Mouse (Mus musculus) midbrain, embryonic 15.5 days (tissue): Measurements from ENCODE around the gene Tmem184a. TPM values are rescaled to one million over a fixed set of nuclear protein-coding genes. Genes with fewer than 3 reads are reported as not detected.

ENCODE experiments used
- ATAC-seq: fragments of 200-750 bp; cut with Nextera tagmentation; replicated peaks from 2 replicates; pipeline ENCODE4 v1.8.0; 2017; ENCODE audit warnings: moderate TSS enrichment
- H3K27ac ChIP-seq: fragments of 300-500 bp; sonication (generic); 2 replicates; pipeline ENCODE4 v1.5.1; 2015; ENCODE audit warnings: mild to moderate bottlenecking, inconsistent platforms
- H3K27me3 ChIP-seq: fragments of 300-500 bp; sonication (generic); replicated peaks from 2 replicates; pipeline ENCODE4 v1.6.1; 2015; ENCODE audit warnings: inconsistent platforms
- H3K36me3 ChIP-seq: fragments of 300-500 bp; sonication (generic); replicated peaks from 2 replicates; pipeline ENCODE4 v1.6.1; 2015; ENCODE audit warnings: inconsistent platforms
- H3K4me1 ChIP-seq: fragments of 300-500 bp; sonication (generic); 2 replicates; pipeline ENCODE4 v1.6.1; 2015; ENCODE audit warnings: inconsistent platforms
- H3K4me2 ChIP-seq: fragments of 300-500 bp; sonication (generic); 2 replicates; pipeline ENCODE4 v1.6.1; 2015; ENCODE audit warnings: inconsistent platforms, mild to moderate bottlenecking, moderate library complexity
- H3K4me3 ChIP-seq: fragments of 300-500 bp; sonication (generic); 2 replicates; pipeline ENCODE4 v1.5.1; 2015; ENCODE audit warnings: mild to moderate bottlenecking, inconsistent platforms
- H3K9ac ChIP-seq: fragments of 300-500 bp; sonication (generic); 2 replicates; pipeline ENCODE4 v1.6.1; 2015; ENCODE audit warnings: mild to moderate bottlenecking, inconsistent platforms
- H3K9me3 ChIP-seq: fragments of 300-500 bp; sonication (generic); 2 replicates; pipeline ENCODE4 v1.6.1; 2016; ENCODE audit warnings: inconsistent platforms
- WGBS: fragments of 180-500 bp; shearing (Covaris S2); methylation state at CpG from one replicate; pipeline ENCODE4 v1.1.7; 2015; ENCODE audit warnings: mixed read lengths; 5-methylcytosine and 5-hydroxymethylcytosine counted together
- polyA plus RNA-seq: library from polyadenylated mRNA; unstranded; fragments of >200 nt; fragmentation: Nextera tagmentation; extraction: Ambion mirVana; gene quantifications from 2 replicates; pipeline ENCODE4 v1.2.1, GENCODE M21; 2015

Tmem184a gene
- 0.14 and 0.30 TPM in 2 replicates for polyA plus RNA-seq

DNA sequence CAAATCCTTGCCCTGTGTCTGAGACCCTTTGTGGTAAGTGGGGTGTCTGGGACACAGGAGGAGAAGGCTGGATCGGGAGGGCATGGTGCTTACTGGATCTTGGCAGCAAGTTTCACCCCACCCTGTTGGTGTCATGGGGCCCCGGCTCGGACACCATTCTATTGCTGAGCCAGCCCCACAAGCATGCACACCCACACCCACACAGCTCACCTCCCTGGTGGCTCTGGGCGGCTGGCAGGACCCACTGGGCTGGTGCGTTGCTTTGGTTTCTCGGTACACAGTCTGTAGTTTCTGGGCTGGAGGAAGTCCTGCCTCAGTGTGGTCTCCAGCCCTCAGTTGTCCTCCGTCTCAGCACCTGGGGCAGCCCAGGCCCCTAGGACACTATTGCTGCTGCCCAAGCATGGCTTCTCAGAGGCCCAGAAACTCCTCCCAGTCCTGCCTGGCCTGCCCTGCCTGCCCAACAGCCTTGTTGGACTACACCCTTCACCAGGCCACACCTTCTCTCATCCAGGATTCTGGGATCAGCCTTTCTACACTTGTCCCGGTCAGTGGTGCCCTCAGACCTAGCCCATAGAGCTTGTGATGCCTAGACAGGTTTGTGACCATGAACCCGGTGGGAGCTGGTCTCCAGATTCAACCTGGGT, at the start of gene Tmem184a:
Tmem184a (minus strand) TSS at position 380 of the 644 bp plus-strand sequence.
- Histone ChIP-seq H3K27ac (no peak within 1 kb of the TSS), H3K4me1 (peaks cover 3% of the 10 kb centered on the region; the same call in 1 of the 2 replicates), H3K4me3 (no peak within 1 kb of the TSS), H3K27me3 (0 out of 2 replicates have a peak, but pooled peaks cover 2% of the 10 kb centered on the region), H3K9me3 (no peaks in the 10 kb centered on the region), H3K9ac (no peak within 1 kb of the TSS), H3K4me2 (no peak within 1 kb of the TSS), H3K36me3 (peaks cover 3% of the 10 kb centered on the region; the same call in 1 of the 2 replicates)
- no peak for ATAC-seq
- whole genome bisulfite sequencing, result 85% methylated on average over 9 of the region's 9 CpGs

DNA sequence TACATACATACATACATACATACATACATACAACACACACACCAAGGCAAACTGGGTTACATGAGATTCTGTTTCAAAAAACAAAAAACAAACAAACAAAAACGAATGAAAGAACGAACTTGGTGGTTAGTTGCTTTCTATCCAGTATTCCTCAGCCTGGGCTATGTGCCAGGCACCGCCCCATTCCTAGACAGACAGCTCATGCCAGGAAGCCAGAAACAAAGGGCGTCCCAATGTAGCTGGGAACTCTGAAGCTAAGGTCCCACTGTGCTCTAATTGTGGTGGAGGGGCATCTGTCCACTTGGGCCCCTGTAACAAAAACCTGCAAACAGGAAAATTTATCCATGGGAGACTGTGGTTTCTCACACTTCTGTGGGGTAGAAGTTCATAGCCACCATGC, 43.0 kb upstream of the Tmem184a start:
- no peak overlapping the region for H3K4me2 ChIP-seq
- no peak for ATAC-seq
- H3K9ac ChIP-seq, result no peak overlapping the region
- H3K27ac ChIP-seq, result no peak overlapping the region
- H3K4me3 ChIP-seq, result no peak overlapping the region
- H3K27me3 ChIP-seq, result no peaks in the 10 kb centered on the region
- H3K9me3 ChIP-seq, result no peaks in the 10 kb centered on the region
- 49% methylated on average over 4 of the region's 4 CpGs for WGBS
- no peaks in the 10 kb centered on the region for H3K36me3 ChIP-seq
- peaks cover 10% of the 10 kb centered on the region for H3K4me1 ChIP-seq

DNA sequence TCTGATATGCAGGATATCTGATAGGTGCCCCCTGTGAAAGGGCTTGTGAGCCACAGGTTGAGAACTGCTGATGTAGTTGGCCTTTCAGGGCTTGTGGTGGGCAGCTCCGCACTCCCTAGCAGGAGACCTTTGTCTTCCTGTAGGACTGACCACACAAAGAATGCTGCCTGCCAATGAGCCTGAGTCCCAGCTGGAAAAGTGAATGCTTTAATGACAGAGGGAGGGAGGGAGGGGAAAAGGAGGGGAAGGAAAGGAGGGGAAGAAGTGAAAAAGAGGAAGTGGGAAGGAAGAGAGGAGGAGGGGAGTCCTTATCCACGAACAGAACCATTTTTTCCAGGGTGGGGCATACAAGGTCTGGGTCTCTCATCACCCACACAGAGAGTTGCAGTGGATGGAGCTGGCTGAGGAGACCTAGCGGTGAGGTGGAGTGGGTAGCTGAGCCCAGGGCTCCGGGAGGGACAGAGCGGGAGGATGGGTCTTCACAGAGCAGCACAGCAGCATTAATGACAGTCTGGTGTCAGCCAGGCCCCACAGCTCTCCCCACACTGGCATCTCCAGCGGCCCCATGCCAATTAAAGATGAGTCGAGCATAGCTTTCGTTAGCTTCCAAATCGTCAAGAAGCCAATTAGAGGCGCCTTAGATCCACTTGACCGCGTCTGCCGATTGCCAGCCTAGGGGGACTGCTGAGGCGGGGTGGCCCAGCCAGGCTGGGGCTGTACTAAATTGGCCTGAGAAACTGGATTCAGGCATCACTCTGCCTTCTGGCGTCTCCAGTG, 40.8 kb upstream of the Tmem184a start:
- H3K4me1 ChIP-seq, result peaks cover 10% of the 10 kb centered on the region
- H3K27me3 ChIP-seq, result no peaks in the 10 kb centered on the region
- no peaks in the 10 kb centered on the region for H3K36me3 ChIP-seq
- H3K4me2 ChIP-seq, result peak overlapping the region; percentile 10; the same call in 1 of the 2 replicates
- H3K4me3 ChIP-seq, result no peak overlapping the region
- no peaks in the 10 kb centered on the region for H3K9me3 ChIP-seq
- WGBS, result 22% methylated on average over 15 of the region's 15 CpGs
- H3K27ac ChIP-seq, result peak overlapping the region; percentile 60; the same call in 1 of the 2 replicates
- peak; percentile 74; the same call in 1 of the 2 replicates for ATAC-seq
- no peak overlapping the region for H3K9ac ChIP-seq

DNA sequence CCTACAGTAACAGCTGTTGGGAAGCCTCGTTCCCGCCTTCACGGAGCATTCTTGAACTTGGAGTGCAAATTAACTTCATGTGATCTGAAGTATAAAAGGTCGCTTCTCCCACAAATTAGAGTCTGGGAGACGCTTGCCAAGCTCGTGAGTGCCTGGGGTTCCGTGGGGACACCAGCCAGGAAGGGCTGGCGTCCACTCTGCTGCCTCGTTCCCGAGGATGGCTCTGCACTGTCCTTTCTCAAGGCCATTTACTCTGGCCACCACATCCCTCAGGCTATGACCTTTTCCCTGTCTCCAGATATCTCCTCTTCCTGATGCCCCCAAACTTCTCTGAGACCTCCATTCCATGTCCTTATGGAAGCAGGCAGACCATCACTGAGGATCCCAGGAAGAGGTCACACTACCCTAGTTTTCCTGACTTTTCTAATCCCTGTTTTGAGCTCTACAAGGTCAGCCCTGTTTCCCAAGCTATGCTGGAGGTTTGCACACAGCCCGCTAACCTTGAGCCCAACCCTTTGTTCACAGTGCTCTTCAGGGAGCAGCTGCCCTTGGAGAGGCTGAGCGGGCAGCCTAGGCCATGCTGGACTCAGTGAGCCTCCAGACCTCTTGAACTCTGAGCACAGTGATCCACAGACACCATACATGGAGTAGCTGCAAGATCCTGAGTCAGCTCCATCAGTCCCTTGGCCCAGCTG, 30.1 kb upstream of the Tmem184a start:
- no peaks in the 10 kb centered on the region for H3K36me3 ChIP-seq
- H3K27me3 ChIP-seq, result no peaks in the 10 kb centered on the region
- H3K9me3 ChIP-seq, result no peaks in the 10 kb centered on the region
- no peak for ATAC-seq
- no peak overlapping the region for H3K4me2 ChIP-seq
- H3K9ac ChIP-seq, result no peak overlapping the region
- no peak overlapping the region for H3K27ac ChIP-seq
- 73% methylated on average over 12 of the region's 12 CpGs for WGBS
- 0 out of 2 replicates have a peak, but pooled peaks cover 4% of the 10 kb centered on the region for H3K4me1 ChIP-seq
- no peak overlapping the region for H3K4me3 ChIP-seq

DNA sequence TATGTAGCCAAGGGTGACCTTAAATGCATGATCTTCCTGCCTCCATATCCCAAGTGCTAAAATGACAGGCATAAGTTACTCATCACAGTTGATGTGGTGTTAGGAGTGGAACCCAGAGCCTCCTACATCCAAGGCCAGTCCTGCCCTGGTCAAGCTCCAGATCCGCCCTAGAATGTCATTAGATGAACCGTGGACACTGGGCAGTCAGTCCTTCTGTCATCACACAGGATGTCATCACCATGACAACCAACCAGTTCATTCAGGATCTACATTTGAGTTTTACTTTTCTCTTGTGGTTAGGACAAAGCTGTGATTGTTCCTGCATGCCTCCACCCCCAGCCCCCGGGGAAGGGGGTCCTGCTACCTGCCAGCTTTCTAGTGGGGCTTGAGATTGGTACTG, 19.4 kb upstream of the Tmem184a start:
- no peaks in the 10 kb centered on the region for H3K27me3 ChIP-seq
- no peaks in the 10 kb centered on the region for H3K9me3 ChIP-seq
- no peak overlapping the region for H3K9ac ChIP-seq
- no peak overlapping the region for H3K4me3 ChIP-seq
- H3K4me1 ChIP-seq, result peaks cover 3% of the 10 kb centered on the region; the same call in 1 of the 2 replicates
- H3K36me3 ChIP-seq, result no peaks in the 10 kb centered on the region
- 32% methylated on average over 3 of the region's 3 CpGs for WGBS
- H3K27ac ChIP-seq, result no peak overlapping the region
- no peak overlapping the region for H3K4me2 ChIP-seq
- no peak for ATAC-seq

DNA sequence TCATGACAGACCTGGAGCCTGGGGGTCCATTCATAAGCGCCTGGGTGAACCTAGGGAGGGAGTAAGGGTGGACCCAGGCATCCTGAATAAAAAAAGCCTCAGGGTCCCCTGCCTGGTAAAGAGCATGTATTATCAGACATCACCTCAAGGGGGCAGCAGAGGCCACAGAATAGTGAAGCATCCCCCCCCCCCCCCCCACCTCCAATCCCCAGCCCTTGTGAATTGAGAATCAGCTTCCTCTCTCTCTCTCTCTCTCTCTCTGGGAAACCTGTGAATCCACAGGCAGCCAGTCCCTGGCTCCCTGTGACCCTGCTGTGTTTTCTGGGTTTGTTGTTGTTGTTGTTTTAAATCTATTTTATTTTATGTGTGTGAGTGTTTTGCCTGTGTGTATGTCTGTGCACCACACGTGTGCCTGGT, 18.8 kb upstream of the Tmem184a start:
- Histone ChIP-seq H3K27me3 (no peaks in the 10 kb centered on the region), H3K27ac (no peak overlapping the region), H3K4me1 (peaks cover 3% of the 10 kb centered on the region; the same call in 1 of the 2 replicates), H3K4me2 (no peak overlapping the region), H3K9ac (no peak overlapping the region), H3K36me3 (no peaks in the 10 kb centered on the region), H3K9me3 (no peaks in the 10 kb centered on the region), H3K4me3 (no peak overlapping the region)
- WGBS, result 14% methylated on average over 2 of the region's 2 CpGs
- ATAC-seq, result peak; percentile 39; the same call in 1 of the 2 replicates

DNA sequence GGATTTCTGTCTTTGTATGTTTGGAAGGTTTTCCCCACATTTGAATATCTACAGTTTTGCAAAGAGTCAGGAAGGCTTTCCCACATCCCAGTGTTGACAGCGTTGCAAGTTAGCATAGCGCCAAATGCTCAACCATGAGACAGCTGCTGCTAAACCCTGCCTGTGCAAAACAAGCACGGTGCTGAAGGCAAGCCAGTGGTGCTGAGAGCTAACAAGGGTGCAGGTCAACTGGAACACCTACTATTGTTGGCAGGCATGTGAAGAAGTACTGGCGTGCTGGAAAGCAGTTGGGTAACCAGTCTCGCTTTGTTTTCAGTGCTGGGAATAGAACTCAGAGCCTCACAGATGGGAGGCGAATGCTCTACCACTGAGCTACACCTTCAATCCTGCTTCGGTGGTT, 16.0 kb upstream of the Tmem184a start:
- 87% methylated on average over 7 of the region's 7 CpGs for WGBS
- Histone ChIP-seq H3K27me3 (no peaks in the 10 kb centered on the region), H3K4me2 (no peak overlapping the region), H3K27ac (no peak overlapping the region), H3K9ac (no peak overlapping the region), H3K4me1 (peaks cover 3% of the 10 kb centered on the region; the same call in 1 of the 2 replicates), H3K36me3 (no peaks in the 10 kb centered on the region), H3K9me3 (no peaks in the 10 kb centered on the region), H3K4me3 (no peak overlapping the region)
- ATAC-seq, result no peak

DNA sequence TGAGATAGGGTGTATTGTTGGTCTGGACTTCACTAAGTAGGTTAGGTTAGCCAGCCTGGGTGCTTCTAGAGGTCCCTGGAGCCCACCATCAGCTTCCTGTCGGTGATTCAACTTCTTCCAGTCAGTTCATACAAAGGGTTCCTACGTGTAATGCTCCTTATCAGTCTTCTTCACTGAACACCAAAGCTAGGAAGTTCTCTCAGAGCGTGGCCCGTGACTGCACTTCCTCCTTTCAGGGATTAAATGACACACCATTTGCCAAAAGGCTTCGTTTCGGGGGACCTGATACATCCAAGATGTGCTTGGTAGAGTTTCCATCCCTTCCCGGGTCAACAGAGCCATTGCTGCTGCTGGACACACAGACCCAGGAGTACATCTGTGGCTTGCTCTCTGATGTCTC, 12.4 kb upstream of the Tmem184a start:
- H3K27me3 ChIP-seq, result no peaks in the 10 kb centered on the region
- H3K4me3 ChIP-seq, result no peak overlapping the region
- no peak overlapping the region for H3K27ac ChIP-seq
- H3K4me1 ChIP-seq, result no peaks in the 10 kb centered on the region
- WGBS, result 81% methylated on average over 7 of the region's 7 CpGs
- no peak overlapping the region for H3K9ac ChIP-seq
- H3K4me2 ChIP-seq, result no peak overlapping the region
- no peaks in the 10 kb centered on the region for H3K36me3 ChIP-seq
- H3K9me3 ChIP-seq, result no peaks in the 10 kb centered on the region
- no peak for ATAC-seq

DNA sequence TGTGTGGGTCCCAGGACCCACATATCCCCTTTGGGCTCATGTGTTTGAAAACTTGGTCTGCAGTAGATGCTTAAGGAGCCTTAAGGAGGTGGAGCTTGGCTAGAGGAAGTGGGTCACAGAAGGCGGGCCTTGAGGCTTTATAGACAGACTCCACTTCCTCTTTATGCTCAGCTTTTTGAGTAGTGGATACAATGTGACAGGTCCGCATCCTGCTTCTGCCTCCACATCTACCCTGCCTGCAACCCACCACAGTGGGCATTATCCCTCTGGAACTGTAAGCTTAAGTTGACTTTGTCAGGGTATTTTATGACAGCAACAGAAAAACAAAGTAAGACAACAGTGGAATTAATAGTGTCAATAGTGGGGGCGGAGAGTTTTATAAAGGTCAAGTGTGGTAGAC, 11.0 kb upstream of the Tmem184a start:
- Histone ChIP-seq H3K4me3 (no peak overlapping the region), H3K36me3 (no peaks in the 10 kb centered on the region), H3K27ac (no peak overlapping the region), H3K4me1 (peaks cover 5% of the 10 kb centered on the region), H3K27me3 (no peaks in the 10 kb centered on the region), H3K4me2 (no peak overlapping the region), H3K9me3 (no peaks in the 10 kb centered on the region), H3K9ac (no peak overlapping the region)
- ATAC-seq, result no peak
- WGBS, result 89% methylated on average over 3 of the region's 3 CpGs

DNA sequence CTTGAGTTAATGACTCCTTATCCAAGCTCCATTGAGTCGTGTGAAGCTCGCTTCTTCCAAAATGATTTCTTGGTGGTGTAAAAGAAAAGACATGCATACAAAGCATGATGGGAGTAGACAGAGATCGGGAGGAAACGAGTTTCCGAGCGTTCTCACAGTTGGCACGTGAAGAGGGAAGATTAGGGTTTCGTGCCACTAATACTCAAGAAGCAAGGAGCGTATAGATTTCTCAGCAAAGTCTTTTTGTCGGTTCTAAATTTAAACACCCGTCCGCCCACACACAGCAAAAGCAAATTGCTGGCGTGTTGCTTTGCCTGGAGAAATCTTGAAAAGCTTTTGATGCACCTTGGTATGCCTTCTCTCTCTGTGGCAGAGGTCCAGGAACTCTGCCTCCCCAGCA, 9.7 kb upstream of the Tmem184a start:
- WGBS, result 81% methylated on average over 13 of the region's 13 CpGs
- Histone ChIP-seq H3K9ac (no peak overlapping the region), H3K4me2 (no peak overlapping the region), H3K9me3 (no peaks in the 10 kb centered on the region), H3K27ac (no peak overlapping the region), H3K36me3 (no peaks in the 10 kb centered on the region), H3K4me1 (peaks cover 17% of the 10 kb centered on the region), H3K27me3 (no peaks in the 10 kb centered on the region), H3K4me3 (no peak overlapping the region)
- ATAC-seq, result no peak

DNA sequence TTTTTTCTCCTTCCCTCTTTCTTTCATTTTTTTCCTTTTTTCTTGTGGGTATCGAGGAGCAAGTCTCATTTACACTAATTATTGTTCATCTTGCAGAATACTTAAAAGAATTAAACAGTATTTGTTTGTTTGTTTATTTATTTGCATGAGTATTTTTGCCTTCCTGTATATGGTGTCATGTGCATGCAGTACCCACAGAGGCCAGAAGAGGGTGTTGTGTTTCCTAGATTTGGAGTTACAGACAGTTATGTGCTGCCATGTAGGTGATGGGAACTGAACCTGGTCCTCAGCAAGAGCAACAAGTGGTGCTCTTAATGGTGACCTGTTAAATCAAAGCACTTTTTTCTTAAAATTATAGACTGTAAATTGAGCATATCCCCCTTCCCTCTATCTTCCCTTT, 7.9 kb upstream of the Tmem184a start:
- no peak overlapping the region for H3K27ac ChIP-seq
- H3K27me3 ChIP-seq, result no peaks in the 10 kb centered on the region
- H3K4me3 ChIP-seq, result no peak overlapping the region
- H3K4me1 ChIP-seq, result peaks cover 18% of the 10 kb centered on the region
- WGBS, result 93% methylated on average over 1 of the region's 1 CpGs
- H3K36me3 ChIP-seq, result no peaks in the 10 kb centered on the region
- H3K9ac ChIP-seq, result no peak overlapping the region
- no peaks in the 10 kb centered on the region for H3K9me3 ChIP-seq
- ATAC-seq, result no peak
- H3K4me2 ChIP-seq, result 0 out of 2 replicates have a peak overlapping the region, but pooled peaks have one; percentile 93
